Mouse (Mus musculus): Measurements from ENCODE around the gene Fam160a1. TPM values are rescaled to one million over a fixed set of nuclear protein-coding genes. Genes with fewer than 3 reads are reported as not detected.

Fam160a1 gene
- polyA plus RNA-seq, 1 experiment from 2014 or later, result 0.12 TPM

Other genes with a start within 250 kb of the Fam160a1 start
- gene Gatb, start 243.2 kb downstream of the Fam160a1 start, polyA plus RNA-seq (2014; fragmentation: Nextera tagmentation; extraction: Ambion mirVana), result 22.4 and 22.5 TPM in 2 replicates
- gene Glt28d2, start 70.2 kb upstream of the Fam160a1 start, polyA plus RNA-seq (2014; fragmentation: Nextera tagmentation; extraction: Ambion mirVana), result 0.21 and 0.34 TPM in 2 replicates
- gene Gm37240, start 70.2 kb upstream of the Fam160a1 start, polyA plus RNA-seq (2014; fragmentation: Nextera tagmentation; extraction: Ambion mirVana), result 0.11 TPM in 1 of 2 replicates, not detected in the other
- 13.2 and 14.4 TPM in 2 replicates for gene Sh3d19, start 153.8 kb upstream of the Fam160a1 start, polyA plus RNA-seq (2014; fragmentation: Nextera tagmentation; extraction: Ambion mirVana)
- not detected in 2 replicates for gene Prss48, start 185.2 kb upstream of the Fam160a1 start, polyA plus RNA-seq (2014; fragmentation: Nextera tagmentation; extraction: Ambion mirVana)

Measured in midbrain, embryonic 14.5 days (tissue).